Mouse (Mus musculus) olfactory bulb, adult 2 months (tissue): ENCODE data around the gene Col11a2.

ENCODE experiments used
- CTCF ChIP-seq: fragments of 200-500 bp; IDR thresholded peaks from 2 replicates; pipeline ENCODE4 v1.5.1; 2012; ENCODE audit warnings: low read depth, mild to moderate bottlenecking, low read length, moderate library complexity; ENCODE audit not compliant: insufficient read depth
- POLR2A ChIP-seq: fragments of 200-500 bp; IDR thresholded peaks from 2 replicates; pipeline ENCODE4 v1.6.1; 2012; ENCODE audit warnings: mild to moderate bottlenecking, low read depth, low read length, moderate library complexity; ENCODE audit not compliant: insufficient read depth

- TF ChIP-seq CTCF (no peak), POLR2A (no peak)
Measured at GRCm38 (mm10) chr17:34109806-34110195, 70.6 kb downstream of the Col11a2 start.
